Mouse (Mus musculus) forebrain, embryonic 10.5 days (tissue): Measurements from ENCODE around the gene Cse1l. TPM values are rescaled to one million over a fixed set of nuclear protein-coding genes. Genes with fewer than 3 reads are reported as not detected.

ENCODE experiments used
- DNase-seq: peaks from one replicate; pipeline ENCODE4 v3.0.0-alpha.2; 2017; ENCODE audit warnings: low spot score; ENCODE audit errors: extremely low spot score
- H3K27ac ChIP-seq: fragments of 300-500 bp; sonication (generic); 2 replicates; pipeline ENCODE4 v1.5.1; 2016; ENCODE audit warnings: mild to moderate bottlenecking
- H3K27me3 ChIP-seq: fragments of 300-500 bp; sonication (generic); 2 replicates; pipeline ENCODE4 v1.6.1; 2016; ENCODE audit warnings: mild to moderate bottlenecking; ENCODE audit not compliant: poor library complexity, severe bottlenecking
- H3K36me3 ChIP-seq: fragments of 300-500 bp; sonication (generic); replicated peaks from 2 replicates; pipeline ENCODE4 v1.6.1; 2016; ENCODE audit warnings: mild to moderate bottlenecking, moderate library complexity
- H3K4me1 ChIP-seq: fragments of 300-500 bp; sonication (generic); 2 replicates; pipeline ENCODE4 v1.6.1; 2016
- H3K4me3 ChIP-seq: fragments of 300-500 bp; sonication (generic); 2 replicates; pipeline ENCODE4 v1.5.1; 2016; ENCODE audit warnings: mild to moderate bottlenecking, moderate library complexity
- H3K9me3 ChIP-seq: fragments of 300-500 bp; sonication (generic); 2 replicates; pipeline ENCODE4 v1.6.1; 2016; ENCODE audit warnings: mild to moderate bottlenecking, moderate library complexity
- WGBS: fragments of 180-500 bp; shearing (Covaris S2); methylation state at CpG from one replicate; pipeline ENCODE4 v1.1.7; 2016; 5-methylcytosine and 5-hydroxymethylcytosine counted together
- polyA plus RNA-seq: library from polyadenylated mRNA; unstranded; fragments of >200 nt; fragmentation: Nextera tagmentation; extraction: Ambion mirVana; gene quantifications from 2 replicates; pipeline ENCODE4 v1.2.1, GENCODE M21; 2016

Cse1l gene
- polyA plus RNA-seq = 226 and 242 TPM in 2 replicates

DNA sequence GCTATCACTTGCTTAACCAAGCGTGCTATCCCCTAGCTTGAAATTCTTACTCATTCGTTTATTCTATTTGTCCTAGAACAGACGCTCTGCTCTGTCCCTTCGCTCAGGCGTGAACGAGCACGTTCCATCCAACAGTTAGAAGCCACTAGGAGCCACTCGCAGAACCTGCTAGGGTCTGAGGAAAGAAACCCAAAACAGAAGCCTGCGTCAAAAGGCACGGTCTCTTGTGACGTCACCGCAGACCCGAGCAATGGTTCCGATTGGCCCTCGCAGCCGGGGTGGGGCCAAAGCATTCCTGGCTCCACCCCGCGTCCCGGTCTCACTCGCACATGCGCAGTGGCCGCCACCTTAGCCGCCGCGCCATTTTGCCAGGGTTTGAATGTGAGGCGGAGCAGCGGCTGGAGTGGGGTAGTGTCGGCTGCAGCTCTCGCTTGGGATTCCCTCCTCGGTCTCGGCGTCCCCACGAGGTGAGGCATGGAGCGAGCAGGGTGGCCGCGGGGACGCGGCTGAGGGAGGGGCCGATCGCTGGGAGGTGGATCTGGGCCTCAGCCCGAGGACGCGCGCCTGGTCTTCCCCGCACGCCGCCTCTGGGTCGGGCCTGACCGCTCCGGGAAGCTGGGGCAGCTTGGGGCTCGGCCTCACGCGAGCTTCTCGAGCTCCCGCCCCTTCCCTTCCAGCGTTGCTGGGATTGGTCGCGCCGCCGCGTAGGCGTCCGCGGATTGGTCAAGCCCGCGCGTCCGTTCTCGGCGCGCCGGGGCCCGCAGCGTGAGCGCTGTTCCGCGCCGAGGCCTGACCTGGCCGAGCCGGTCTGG lies at the start of gene Cse1l:
Gene Cse1l (plus strand): TSS at position 330 of the 812 bp plus-strand sequence.
- Histone ChIP-seq H3K4me1 (peaks cover 15% of the 10 kb centered on the region), H3K36me3 (peaks cover 28% of the 10 kb centered on the region), H3K9me3 (no peaks in the 10 kb centered on the region), H3K27me3 (no peaks in the 10 kb centered on the region), H3K27ac (peak within 1 kb of the TSS; percentile 98), H3K4me3 (peak within 1 kb of the TSS; percentile 92)
- peak; percentile 99 for DNase-seq
- under 1% methylated on average over 80 of the region's 80 CpGs for WGBS

DNA sequence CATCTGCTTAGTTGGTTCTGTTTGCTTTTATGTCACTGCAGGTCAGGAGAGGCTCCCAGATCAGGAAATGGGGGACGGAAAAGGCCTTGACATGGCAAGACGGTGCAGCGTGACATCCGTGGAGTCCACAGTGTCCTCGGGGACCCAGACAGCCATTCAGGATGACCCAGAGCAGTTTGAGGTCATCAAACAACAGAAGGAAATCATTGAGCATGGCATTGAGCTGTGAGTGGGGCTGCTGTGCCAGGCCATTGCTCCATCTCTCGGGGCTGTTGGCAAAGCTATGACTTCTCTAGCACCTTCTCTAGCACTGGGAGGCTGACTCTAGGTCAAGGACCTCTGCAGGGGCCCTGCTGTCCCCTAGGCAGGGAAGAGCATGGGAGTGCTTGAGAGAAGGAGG lies 49.5 kb upstream of the Cse1l start:
- 92% methylated on average over 6 of the region's 6 CpGs for WGBS
- Histone ChIP-seq H3K4me1 (no peaks in the 10 kb centered on the region), H3K9me3 (peaks cover 6% of the 10 kb centered on the region; the same call in 1 of the 2 replicates), H3K27ac (no peak overlapping the region), H3K4me3 (no peak overlapping the region), H3K27me3 (no peaks in the 10 kb centered on the region), H3K36me3 (peaks cover 94% of the 10 kb centered on the region)
- no peak for DNase-seq

DNA sequence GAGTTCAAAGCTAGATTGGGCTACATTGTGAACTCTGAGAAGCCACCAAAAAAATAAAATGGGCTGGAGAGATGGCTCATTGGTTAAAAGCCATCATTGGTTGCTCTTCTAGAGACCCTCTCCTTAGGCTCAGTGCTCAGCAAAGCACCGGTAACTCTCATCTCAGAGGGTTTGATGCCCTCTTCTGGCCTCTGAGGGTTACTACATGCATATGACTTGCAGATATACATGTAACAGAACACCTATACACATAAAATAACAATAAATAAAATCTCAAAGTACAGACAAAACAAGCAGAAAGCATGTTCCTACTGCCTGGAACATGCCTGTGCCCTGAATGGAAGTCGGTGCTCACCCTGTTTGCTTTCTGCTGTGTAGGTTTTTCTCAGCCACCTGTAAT lies 48.7 kb upstream of the Cse1l start:
- no peaks in the 10 kb centered on the region for H3K27me3 ChIP-seq
- H3K27ac ChIP-seq = no peak overlapping the region
- no peak for DNase-seq
- H3K4me1 ChIP-seq = no peaks in the 10 kb centered on the region
- H3K36me3 ChIP-seq = peaks cover 94% of the 10 kb centered on the region
- peaks cover 4% of the 10 kb centered on the region; the same call in 1 of the 2 replicates for H3K9me3 ChIP-seq
- WGBS = 87% methylated on average over 2 of the region's 2 CpGs
- H3K4me3 ChIP-seq = no peak overlapping the region

DNA sequence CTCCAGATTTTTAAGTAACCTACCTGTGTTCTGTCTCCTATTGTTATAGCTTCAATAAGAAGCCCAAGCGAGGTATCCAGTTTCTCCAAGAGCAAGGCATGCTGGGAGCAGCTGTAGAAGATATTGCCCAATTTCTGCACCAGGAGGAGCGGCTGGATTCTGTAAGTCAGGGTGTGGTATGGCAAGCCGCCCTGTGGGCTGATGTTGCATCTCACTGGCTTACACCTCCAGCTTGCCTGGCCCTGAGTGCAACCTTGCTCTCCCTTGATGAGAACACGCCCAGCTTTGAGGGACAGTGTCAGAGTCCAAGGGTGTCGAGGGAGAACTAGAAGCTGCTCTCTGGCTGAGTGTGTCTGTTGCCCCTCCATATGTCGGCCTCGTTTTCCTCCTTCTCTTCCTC lies 46.6 kb upstream of the Cse1l start:
- H3K27ac ChIP-seq = no peak overlapping the region
- H3K4me1 ChIP-seq = no peaks in the 10 kb centered on the region
- H3K27me3 ChIP-seq = no peaks in the 10 kb centered on the region
- no peaks in the 10 kb centered on the region for H3K9me3 ChIP-seq
- no peak overlapping the region for H3K4me3 ChIP-seq
- no peak for DNase-seq
- peaks cover 84% of the 10 kb centered on the region for H3K36me3 ChIP-seq
- 91% methylated on average over 7 of the region's 7 CpGs for WGBS

DNA sequence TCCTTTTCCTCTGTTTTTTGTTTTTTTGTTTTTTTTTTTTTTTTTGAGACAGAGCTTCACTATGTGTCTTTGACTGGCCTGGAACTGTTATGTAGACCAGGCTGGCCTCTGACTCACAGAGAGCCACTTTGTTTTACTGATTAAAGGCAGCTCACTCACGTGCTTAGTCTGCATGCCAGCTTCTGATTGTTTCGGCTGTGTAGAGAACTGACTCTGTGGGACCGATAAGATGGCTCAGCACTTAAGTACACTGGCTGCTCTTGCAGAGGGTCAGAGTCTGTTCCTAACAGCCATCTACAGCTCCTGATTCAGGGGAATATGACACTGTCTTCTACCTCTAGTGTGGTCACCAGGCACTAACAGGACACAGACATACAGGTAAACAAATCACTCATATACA lies 43.3 kb upstream of the Cse1l start:
- Histone ChIP-seq H3K9me3 (no peaks in the 10 kb centered on the region), H3K27ac (no peak overlapping the region), H3K4me3 (no peak overlapping the region), H3K4me1 (no peaks in the 10 kb centered on the region), H3K27me3 (no peaks in the 10 kb centered on the region), H3K36me3 (peaks cover 86% of the 10 kb centered on the region)
- no peak for DNase-seq
- 78% methylated on average over 3 of the region's 3 CpGs for WGBS

DNA sequence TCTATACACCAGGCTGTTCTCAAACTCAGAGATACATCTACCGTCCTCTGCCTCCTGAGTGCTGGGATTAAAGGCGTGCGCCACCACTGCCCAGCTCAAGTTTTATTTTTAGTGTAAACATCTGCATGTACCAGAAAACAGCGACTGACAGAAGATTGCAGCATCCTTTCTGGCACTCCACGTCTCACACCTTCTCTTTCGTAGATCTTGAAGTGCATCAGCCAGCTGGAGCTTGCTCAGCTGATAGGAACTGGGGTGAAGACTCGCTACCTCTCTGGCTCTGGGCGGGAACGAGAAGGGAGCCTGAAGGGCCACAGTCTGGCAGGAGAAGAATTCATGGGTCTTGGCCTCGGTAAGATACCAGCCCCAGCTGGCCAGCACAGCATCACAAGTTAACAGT lies 40.4 kb upstream of the Cse1l start:
- no peak for DNase-seq
- Histone ChIP-seq H3K4me1 (no peaks in the 10 kb centered on the region), H3K4me3 (no peak overlapping the region), H3K27me3 (no peaks in the 10 kb centered on the region), H3K27ac (no peak overlapping the region), H3K9me3 (no peaks in the 10 kb centered on the region), H3K36me3 (peaks cover 80% of the 10 kb centered on the region)
- 94% methylated on average over 10 of the region's 10 CpGs for WGBS

DNA sequence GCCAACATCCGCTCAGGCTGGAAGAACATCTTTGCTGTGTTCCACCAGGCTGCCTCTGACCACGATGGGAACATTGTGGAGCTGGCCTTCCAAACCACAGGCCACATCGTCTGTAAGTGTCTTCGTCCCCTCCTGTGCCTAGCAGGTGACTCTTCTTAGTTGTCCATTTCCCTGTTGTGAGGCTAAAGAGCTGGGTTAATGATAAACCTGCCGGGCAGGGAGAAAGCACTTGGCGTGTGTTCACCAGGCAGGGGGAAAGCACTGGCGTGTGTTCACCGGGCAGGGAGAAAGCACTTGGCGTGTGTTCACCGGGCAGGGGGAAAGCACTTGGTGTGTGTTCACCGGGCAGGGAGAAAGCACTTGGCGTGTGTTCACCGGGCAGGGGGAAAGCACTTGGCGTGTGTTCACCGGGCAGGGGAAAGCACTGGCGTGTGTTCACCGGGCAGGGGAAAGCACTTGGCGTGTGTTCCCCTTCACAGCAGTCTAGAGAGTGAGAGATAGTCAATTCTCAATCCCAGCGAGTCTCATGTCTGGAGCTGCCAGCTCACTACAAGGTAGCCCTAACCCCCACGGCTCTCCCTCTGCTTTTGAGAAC lies 35.5 kb upstream of the Cse1l start:
- no peaks in the 10 kb centered on the region for H3K4me1 ChIP-seq
- H3K36me3 ChIP-seq = peaks cover 81% of the 10 kb centered on the region
- H3K27ac ChIP-seq = no peak overlapping the region
- DNase-seq = no peak
- no peak overlapping the region for H3K4me3 ChIP-seq
- WGBS = 95% methylated on average over 20 of the region's 20 CpGs
- no peaks in the 10 kb centered on the region for H3K27me3 ChIP-seq
- no peaks in the 10 kb centered on the region for H3K9me3 ChIP-seq

DNA sequence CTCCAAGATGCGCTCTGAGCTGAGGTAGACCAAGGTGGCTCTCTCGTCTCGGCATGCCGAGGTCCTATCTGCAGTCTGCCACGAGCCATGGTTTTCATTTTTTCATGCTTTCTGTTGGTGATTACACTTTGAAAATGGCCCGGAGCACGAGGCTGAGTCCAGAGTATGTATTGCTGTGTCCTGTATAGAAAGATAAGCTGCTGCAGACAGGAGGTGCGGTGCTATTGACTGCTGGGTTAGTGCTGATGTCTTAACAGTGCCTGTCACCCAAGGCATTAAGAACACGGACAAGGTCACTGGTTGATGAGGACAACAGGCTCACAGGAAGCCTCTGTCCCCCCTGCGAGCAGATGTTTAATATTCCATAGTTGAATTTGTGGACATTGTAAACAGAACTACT lies 34.9 kb upstream of the Cse1l start:
- H3K4me3 ChIP-seq = no peak overlapping the region
- H3K27me3 ChIP-seq = no peaks in the 10 kb centered on the region
- no peaks in the 10 kb centered on the region for H3K9me3 ChIP-seq
- 92% methylated on average over 10 of the region's 10 CpGs for WGBS
- no peak for DNase-seq
- H3K36me3 ChIP-seq = peaks cover 78% of the 10 kb centered on the region
- H3K4me1 ChIP-seq = no peaks in the 10 kb centered on the region
- no peak overlapping the region for H3K27ac ChIP-seq

DNA sequence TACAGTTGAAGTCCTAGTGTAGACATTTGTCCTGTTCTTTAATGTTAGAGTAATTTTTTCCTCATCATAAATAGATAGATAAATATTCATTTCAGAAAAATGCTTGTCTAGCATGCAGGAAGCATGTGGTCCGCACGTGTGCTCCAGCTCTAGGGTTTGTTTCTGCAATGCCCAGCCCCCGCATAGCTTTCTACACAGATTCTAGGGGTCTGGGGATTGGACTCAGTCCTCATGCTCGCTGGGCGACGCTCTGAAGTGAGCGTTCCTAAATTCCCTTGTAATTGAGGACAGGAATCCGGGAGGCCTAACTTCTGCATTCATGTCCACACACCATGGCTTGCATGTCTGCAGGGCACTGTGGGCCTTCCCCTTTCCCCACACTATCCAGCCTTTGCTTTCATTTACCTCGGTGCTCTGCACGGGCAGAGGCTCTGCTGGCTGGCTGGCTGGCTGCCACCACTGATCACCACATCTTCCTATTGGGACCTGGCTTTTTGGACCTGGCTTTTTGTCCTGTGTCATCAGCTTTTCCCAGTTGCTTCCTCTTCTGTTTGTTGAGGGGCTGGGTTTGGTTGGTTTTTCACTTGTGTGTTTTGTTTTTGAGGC lies 31.1 kb upstream of the Cse1l start:
- no peak overlapping the region for H3K4me3 ChIP-seq
- H3K27me3 ChIP-seq = no peaks in the 10 kb centered on the region
- peaks cover 76% of the 10 kb centered on the region for H3K36me3 ChIP-seq
- H3K4me1 ChIP-seq = no peaks in the 10 kb centered on the region
- no peak overlapping the region for H3K27ac ChIP-seq
- no peaks in the 10 kb centered on the region for H3K9me3 ChIP-seq
- DNase-seq = no peak
- 83% methylated on average over 10 of the region's 10 CpGs for WGBS

DNA sequence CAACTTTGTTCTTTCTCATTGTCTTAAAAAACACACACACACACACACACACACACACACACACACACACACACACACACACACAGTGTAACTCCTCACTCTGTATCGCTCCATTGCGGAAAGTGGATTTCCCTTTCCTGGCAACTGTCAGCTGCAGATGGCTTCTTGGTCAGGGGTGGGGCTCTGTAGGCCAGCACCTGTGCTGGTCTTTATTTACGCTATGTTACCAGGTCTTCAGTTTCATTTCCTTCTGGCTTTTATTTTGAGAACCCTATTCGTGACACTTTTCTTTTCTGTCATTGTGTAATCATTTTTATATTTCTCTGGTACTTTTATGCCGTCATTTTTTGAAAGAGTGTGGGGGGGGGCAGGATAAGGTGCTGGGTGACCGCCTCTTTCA lies 30.3 kb upstream of the Cse1l start:
- H3K4me1 ChIP-seq = no peaks in the 10 kb centered on the region
- DNase-seq = no peak
- 96% methylated on average over 6 of the region's 6 CpGs for WGBS
- no peaks in the 10 kb centered on the region for H3K9me3 ChIP-seq
- H3K36me3 ChIP-seq = peaks cover 69% of the 10 kb centered on the region
- no peak overlapping the region for H3K4me3 ChIP-seq
- no peak overlapping the region for H3K27ac ChIP-seq
- no peaks in the 10 kb centered on the region for H3K27me3 ChIP-seq

DNA sequence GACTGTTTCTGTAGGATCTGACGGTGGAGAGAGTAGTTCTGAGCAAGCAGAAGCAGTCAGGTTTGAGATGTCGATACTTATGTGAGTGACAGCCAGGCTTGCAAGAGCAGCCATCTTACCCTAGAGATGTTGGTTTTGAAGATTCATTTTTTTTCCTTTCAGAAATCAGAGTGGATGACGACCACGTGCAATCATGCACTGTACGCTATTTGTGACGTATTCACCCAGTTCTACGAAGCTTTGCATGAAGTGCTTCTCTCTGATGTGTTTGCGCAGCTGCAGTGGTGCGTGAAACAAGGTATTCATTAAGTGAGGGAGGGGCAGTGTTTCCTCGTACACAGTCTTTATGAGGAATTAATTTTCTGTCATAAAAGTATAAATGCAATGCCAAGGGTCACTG lies 29.5 kb upstream of the Cse1l start:
- DNase-seq = no peak
- WGBS = 90% methylated on average over 10 of the region's 10 CpGs
- no peak overlapping the region for H3K27ac ChIP-seq
- no peaks in the 10 kb centered on the region for H3K4me1 ChIP-seq
- H3K9me3 ChIP-seq = no peaks in the 10 kb centered on the region
- H3K4me3 ChIP-seq = no peak overlapping the region
- H3K36me3 ChIP-seq = peaks cover 66% of the 10 kb centered on the region
- H3K27me3 ChIP-seq = no peaks in the 10 kb centered on the region

DNA sequence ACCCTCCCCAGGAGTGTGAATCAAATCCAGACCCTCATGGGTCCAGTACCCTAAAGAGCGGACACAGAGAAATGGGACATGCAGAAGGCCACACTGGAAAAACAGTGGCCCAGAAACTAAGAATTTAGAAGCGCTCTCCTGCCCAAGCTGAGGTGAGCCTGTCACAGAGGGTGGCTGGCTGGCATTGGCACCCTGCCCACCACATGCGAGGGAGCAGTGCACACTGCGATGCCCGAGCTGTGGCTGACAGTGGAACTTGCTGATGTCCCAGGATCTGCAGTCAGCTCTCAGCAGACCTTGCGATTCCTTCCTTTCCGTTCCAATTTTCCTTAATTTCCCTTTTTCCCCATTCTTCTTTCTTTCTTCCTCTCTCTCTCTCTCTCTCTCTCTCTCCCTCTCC lies 20.8 kb upstream of the Cse1l start:
- Histone ChIP-seq H3K27me3 (no peaks in the 10 kb centered on the region), H3K4me3 (no peak overlapping the region), H3K27ac (no peak overlapping the region), H3K36me3 (peaks cover 27% of the 10 kb centered on the region), H3K9me3 (no peaks in the 10 kb centered on the region), H3K4me1 (peaks cover 5% of the 10 kb centered on the region)
- WGBS = 93% methylated on average over 7 of the region's 7 CpGs
- no peak for DNase-seq

DNA sequence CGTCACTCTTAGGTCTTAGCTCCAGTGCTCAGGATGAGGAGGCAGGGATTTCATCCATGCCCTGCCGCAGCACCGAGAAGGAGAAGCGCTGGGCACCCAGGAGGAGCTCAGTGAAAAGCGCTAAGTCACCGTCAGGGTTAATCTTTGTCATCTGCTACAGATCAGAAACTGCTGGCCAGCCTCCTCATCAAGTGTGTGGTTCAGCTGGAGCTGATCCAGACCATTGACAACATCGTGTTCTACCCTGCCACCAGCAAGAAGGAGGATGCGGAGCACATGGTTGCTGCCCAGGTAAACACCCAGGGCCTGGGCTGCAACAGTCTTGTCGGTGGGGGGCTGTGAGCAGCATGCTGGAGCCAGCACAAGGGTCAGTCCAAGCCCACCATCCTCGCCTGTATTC lies 20.2 kb upstream of the Cse1l start:
- H3K36me3 ChIP-seq = peaks cover 31% of the 10 kb centered on the region

More for the DNA sequence above, 20.2 kb upstream of the Cse1l start:
- Histone ChIP-seq H3K4me3 (no peak overlapping the region), H3K27me3 (no peaks in the 10 kb centered on the region), H3K4me1 (peaks cover 5% of the 10 kb centered on the region), H3K27ac (no peak overlapping the region), H3K9me3 (no peaks in the 10 kb centered on the region)
- DNase-seq = no peak
- 73% methylated on average over 10 of the region's 10 CpGs for WGBS
